Mouse (Mus musculus) urinary bladder, postnatal 36 days (tissue): ENCODE results near the gene Cfc1.
A peak's percentile ranks its signal among the peaks of the same experiment; 100 is the strongest.
"Not testable (repeated sequence)": the region's sequence is repeated elsewhere in the genome, so short reads cannot be mapped to it uniquely, and the experiment has no call there.

Source experiments
- DNase-seq, 2 experiments: peaks; one replicate each; pipeline ENCODE4 v3.0.0; 2022; ENCODE audit warnings: low spot score in 2 of 2, mixed read lengths in 1 of 2

Gene Cfc1

GRCm38 (mm10) chr1:34535043-34535698 is at the start of gene Cfc1:
Cfc1 (plus strand) TSS chr1:34535648.
- DNase-seq: not testable (repeated sequence)

- DNase-seq: no peak
Observed at GRCm38 (mm10) chr1:34487383-34487782, 48.1 kb upstream of the Cfc1 start.

- no peak for DNase-seq
Observed at GRCm38 (mm10) chr1:34489852-34490541, 45.5 kb upstream of the Cfc1 start.

- no peak for DNase-seq
Observed at GRCm38 (mm10) chr1:34491480-34491879, 44.0 kb upstream of the Cfc1 start.

GRCm38 (mm10) chr1:34502991-34503390 is 32.5 kb upstream of the Cfc1 start:
- DNase-seq: no peak

GRCm38 (mm10) chr1:34505307-34505706 is 30.1 kb upstream of the Cfc1 start:
- no peak for DNase-seq

- no peak for DNase-seq
Observed at GRCm38 (mm10) chr1:34505970-34506551, 29.4 kb upstream of the Cfc1 start.

- DNase-seq: no peak
Observed at GRCm38 (mm10) chr1:34507986-34508385, 27.5 kb upstream of the Cfc1 start.

- no peak for DNase-seq
Observed at GRCm38 (mm10) chr1:34510575-34510981, 24.9 kb upstream of the Cfc1 start.

GRCm38 (mm10) chr1:34511027-34511426 is 24.4 kb upstream of the Cfc1 start:
- DNase-seq: no peak

- no peak for DNase-seq
Observed at GRCm38 (mm10) chr1:34513068-34513467, 22.4 kb upstream of the Cfc1 start.

GRCm38 (mm10) chr1:34516595-34516994 is 18.9 kb upstream of the Cfc1 start:
- no peak for DNase-seq

- DNase-seq: not testable (repeated sequence)
Observed at GRCm38 (mm10) chr1:34517297-34517696, 18.2 kb upstream of the Cfc1 start.

GRCm38 (mm10) chr1:34517797-34518196 is 17.7 kb upstream of the Cfc1 start:
- not testable (repeated sequence) for DNase-seq

GRCm38 (mm10) chr1:34518259-34518658 is 17.2 kb upstream of the Cfc1 start:
- DNase-seq: no peak

GRCm38 (mm10) chr1:34522205-34522849 is 13.1 kb upstream of the Cfc1 start:
- no peak for DNase-seq

GRCm38 (mm10) chr1:34522850-34523244 is 12.6 kb upstream of the Cfc1 start:
- no peak for DNase-seq

- DNase-seq: no peak
Observed at GRCm38 (mm10) chr1:34523647-34524046, 11.8 kb upstream of the Cfc1 start.

GRCm38 (mm10) chr1:34534574-34534973 is 874 bp upstream of the Cfc1 start:
- DNase-seq: not testable (repeated sequence)

- DNase-seq: no peak
Observed at GRCm38 (mm10) chr1:34536291-34536766, 881 bp downstream of the Cfc1 start.

GRCm38 (mm10) chr1:34536767-34537485 is 1.5 kb downstream of the Cfc1 start:
- DNase-seq: peak; percentile 16 to 22

- DNase-seq: no peak
Observed at GRCm38 (mm10) chr1:34547074-34547473, 11.6 kb downstream of the Cfc1 start.
